Mouse (Mus musculus) hindbrain, embryonic 11.5 days (tissue): ENCODE results near the gene Lbx1. TPM values are rescaled to one million over a fixed set of nuclear protein-coding genes. Genes with fewer than 3 reads are reported as not detected.

Experiments used
- ATAC-seq: fragments of 200-750 bp; cut with Nextera tagmentation; 2 replicates; pipeline ENCODE4 v1.8.0; 2017; ENCODE audit warnings: mild to moderate bottlenecking, moderate TSS enrichment, moderate library complexity; ENCODE audit not compliant: low FRiP score
- DNase-seq: peaks from one replicate; pipeline ENCODE4 v3.0.0-alpha.2; 2015; ENCODE audit warnings: low spot score
- H3K27ac ChIP-seq: fragments of 300-500 bp; sonication (generic); 2 replicates; pipeline ENCODE4 v1.5.1; 2014; ENCODE audit warnings: mild to moderate bottlenecking, low read depth, low read length
- H3K27me3 ChIP-seq: fragments of 300-500 bp; sonication (generic); 2 replicates; pipeline ENCODE4 v1.6.1; 2014; ENCODE audit warnings: mild to moderate bottlenecking, low read length, moderate library complexity, mixed read lengths; ENCODE audit not compliant: control insufficient read depth, insufficient read depth
- H3K36me3 ChIP-seq: fragments of 300-500 bp; sonication (generic); 2 replicates; pipeline ENCODE4 v1.6.1; 2014; ENCODE audit warnings: mild to moderate bottlenecking, low read length, moderate library complexity, mixed read lengths; ENCODE audit not compliant: control insufficient read depth, insufficient read depth
- H3K4me1 ChIP-seq: fragments of 300-500 bp; sonication (generic); replicated peaks from 2 replicates; pipeline ENCODE4 v1.6.1; 2014; ENCODE audit warnings: low read length, mixed read lengths; ENCODE audit not compliant: control insufficient read depth, insufficient read depth
- H3K4me2 ChIP-seq: fragments of 300-500 bp; sonication (generic); replicated peaks from 2 replicates; pipeline ENCODE4 v1.6.1; 2014; ENCODE audit warnings: mild to moderate bottlenecking, low read depth, low read length
- H3K4me3 ChIP-seq: fragments of 300-500 bp; sonication (generic); 2 replicates; pipeline ENCODE4 v1.5.1; 2014; ENCODE audit warnings: low read depth, low read length
- H3K9ac ChIP-seq: fragments of 300-500 bp; sonication (generic); 2 replicates; pipeline ENCODE4 v1.6.1; 2014; ENCODE audit warnings: low read depth, low read length
- H3K9me3 ChIP-seq: fragments of 300-500 bp; sonication (generic); 2 replicates; pipeline ENCODE4 v1.6.1; 2016; ENCODE audit warnings: low read length; ENCODE audit not compliant: control insufficient read depth
- WGBS: fragments of 180-500 bp; shearing (Covaris S2); extraction: QIAGEN DNeasy Blood & Tissue Kit; methylation state at CpG from one replicate; pipeline ENCODE4 v1.1.7; 2014; 5-methylcytosine and 5-hydroxymethylcytosine counted together
- polyA plus RNA-seq: library from polyadenylated mRNA; unstranded; fragments of >200 nt; fragmentation: Nextera tagmentation; extraction: Ambion mirVana; gene quantifications from 2 replicates; pipeline ENCODE4 v1.2.1, GENCODE M21; 2014

The Lbx1 gene
- polyA plus RNA-seq, 1 experiment from 2014 or later: 7.6 TPM

GRCm38 (mm10) chr19:45226246-45226645, 9.4 kb downstream of the Lbx1 start:
- H3K9me3 ChIP-seq: no peaks in the 10 kb centered on the region
- no peak for ATAC-seq
- H3K27ac ChIP-seq: 0 out of 2 replicates have a peak overlapping the region, but pooled peaks have one; percentile 45
- peaks cover 95% of the 10 kb centered on the region for H3K27me3 ChIP-seq
- no peaks in the 10 kb centered on the region for H3K36me3 ChIP-seq
- peaks cover 17% of the 10 kb centered on the region for H3K4me1 ChIP-seq
- no peak overlapping the region for H3K4me3 ChIP-seq
- no peak overlapping the region for H3K4me2 ChIP-seq
- no peak overlapping the region for H3K9ac ChIP-seq
- under 1% methylated on average over 8 of the region's 8 CpGs for WGBS
- DNase-seq: peak; percentile 50

GRCm38 (mm10) chr19:45225130-45225529, 10.5 kb downstream of the Lbx1 start:
- H3K4me2 ChIP-seq: no peak overlapping the region
- no peak overlapping the region for H3K4me3 ChIP-seq
- no peak overlapping the region for H3K9ac ChIP-seq
- no peaks in the 10 kb centered on the region for H3K36me3 ChIP-seq
- no peak overlapping the region for H3K27ac ChIP-seq
- 2% methylated on average over 12 of the region's 12 CpGs for WGBS
- peak; percentile 63 for DNase-seq
- no peaks in the 10 kb centered on the region for H3K9me3 ChIP-seq
- H3K4me1 ChIP-seq: peaks cover 18% of the 10 kb centered on the region
- peaks cover 88% of the 10 kb centered on the region for H3K27me3 ChIP-seq
- ATAC-seq: no peak

- peaks cover 85% of the 10 kb centered on the region for H3K27me3 ChIP-seq
- DNase-seq: no peak
- no peak overlapping the region for H3K9ac ChIP-seq
- H3K36me3 ChIP-seq: no peaks in the 10 kb centered on the region
- 4% methylated on average over 6 of the region's 6 CpGs for WGBS
- H3K9me3 ChIP-seq: no peaks in the 10 kb centered on the region
- no peak overlapping the region for H3K27ac ChIP-seq
- H3K4me3 ChIP-seq: no peak overlapping the region
- H3K4me2 ChIP-seq: no peak overlapping the region
- H3K4me1 ChIP-seq: 0 out of 2 replicates have a peak, but pooled peaks cover 12% of the 10 kb centered on the region
- no peak for ATAC-seq
Measured at GRCm38 (mm10) chr19:45224286-45224559, 11.4 kb downstream of the Lbx1 start.

- no peak overlapping the region for H3K4me2 ChIP-seq
- WGBS: 2% methylated on average over 49 of the region's 49 CpGs
Measured at GRCm38 (mm10) chr19:45223413-45224285, 12.0 kb downstream of the Lbx1 start.

GRCm38 (mm10) chr19:45222141-45222782, 13.3 kb downstream of the Lbx1 start:
- Histone ChIP-seq H3K36me3 (no peaks in the 10 kb centered on the region), H3K27me3 (peaks cover 72% of the 10 kb centered on the region), H3K9me3 (no peaks in the 10 kb centered on the region), H3K27ac (no peak overlapping the region), H3K4me1 (0 out of 2 replicates have a peak, but pooled peaks cover 12% of the 10 kb centered on the region), H3K9ac (no peak overlapping the region), H3K4me2 (no peak overlapping the region), H3K4me3 (no peak overlapping the region)
- ATAC-seq: no peak
- WGBS: 3% methylated on average over 17 of the region's 17 CpGs
- DNase-seq: peak; percentile 48

More at GRCm38 (mm10) chr19:45223413-45224285, 12.0 kb downstream of the Lbx1 start:
- no peaks in the 10 kb centered on the region for H3K36me3 ChIP-seq
- no peak overlapping the region for H3K27ac ChIP-seq
- no peak for ATAC-seq
- 0 out of 2 replicates have a peak, but pooled peaks cover 12% of the 10 kb centered on the region for H3K4me1 ChIP-seq
- no peak overlapping the region for H3K9ac ChIP-seq
- H3K9me3 ChIP-seq: no peaks in the 10 kb centered on the region
- H3K4me3 ChIP-seq: no peak overlapping the region
- peak; percentile 61 for DNase-seq
- H3K27me3 ChIP-seq: peaks cover 81% of the 10 kb centered on the region

GRCm38 (mm10) chr19:45221458-45221783, 14.2 kb downstream of the Lbx1 start:
- Histone ChIP-seq H3K4me3 (peak overlapping the region; percentile 22; the same call in 1 of the 2 replicates), H3K9me3 (no peaks in the 10 kb centered on the region), H3K36me3 (no peaks in the 10 kb centered on the region), H3K27me3 (peaks cover 64% of the 10 kb centered on the region), H3K9ac (no peak overlapping the region), H3K4me2 (peak overlapping the region; percentile 51), H3K4me1 (0 out of 2 replicates have a peak, but pooled peaks cover 12% of the 10 kb centered on the region), H3K27ac (no peak overlapping the region)
- ATAC-seq: peak; percentile 12; the same call in 1 of the 2 replicates
- WGBS: 4% methylated on average over 9 of the region's 9 CpGs
- no peak for DNase-seq

- H3K27me3 ChIP-seq: peaks cover 58% of the 10 kb centered on the region
- WGBS: 1% methylated on average over 29 of the region's 29 CpGs
- H3K4me1 ChIP-seq: 0 out of 2 replicates have a peak, but pooled peaks cover 10% of the 10 kb centered on the region
- peak overlapping the region; percentile 51 for H3K4me2 ChIP-seq
- H3K36me3 ChIP-seq: no peaks in the 10 kb centered on the region
- H3K4me3 ChIP-seq: peak overlapping the region; percentile 22; the same call in 1 of the 2 replicates
- peak; percentile 72; the same call in 1 of the 2 replicates for ATAC-seq
- DNase-seq: peak; percentile 93
- H3K9ac ChIP-seq: peak overlapping the region; percentile 56
- H3K27ac ChIP-seq: no peak overlapping the region
- no peaks in the 10 kb centered on the region for H3K9me3 ChIP-seq
Measured at GRCm38 (mm10) chr19:45220593-45221457, 14.8 kb downstream of the Lbx1 start.

DNA sequence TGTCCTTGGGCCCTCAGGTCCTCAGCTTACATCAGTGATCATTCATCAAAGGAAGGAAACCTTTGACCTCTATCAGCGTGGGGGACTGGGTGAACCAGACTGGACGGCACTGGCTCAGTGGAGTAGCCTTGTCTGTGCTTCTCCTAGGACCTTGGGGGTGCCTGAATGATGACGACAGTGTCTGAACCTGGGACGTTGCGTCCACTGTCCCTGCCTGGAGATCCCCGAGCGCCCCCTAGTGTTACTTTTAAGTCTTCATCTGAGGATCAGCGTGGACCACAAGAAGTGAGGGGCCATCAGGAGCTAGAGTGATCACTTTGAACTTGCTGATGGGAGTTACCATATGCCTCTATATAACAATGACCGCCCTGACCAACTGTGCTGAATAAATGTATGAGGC, 19.4 kb downstream of the Lbx1 start:
- no peak overlapping the region for H3K4me3 ChIP-seq
- no peak overlapping the region for H3K9ac ChIP-seq
- no peak overlapping the region for H3K4me2 ChIP-seq
- WGBS: 2% methylated on average over 9 of the region's 9 CpGs
- no peaks in the 10 kb centered on the region for H3K9me3 ChIP-seq
- DNase-seq (peak; percentile 74), ATAC-seq (no peak)
- 0 out of 2 replicates have a peak, but pooled peaks cover under 1% of the 10 kb centered on the region for H3K4me1 ChIP-seq
- H3K27me3 ChIP-seq: peaks cover 13% of the 10 kb centered on the region
- H3K36me3 ChIP-seq: no peaks in the 10 kb centered on the region
- H3K27ac ChIP-seq: no peak overlapping the region
